Comparison of ENCODE assay signal across 20 mouse cellular contexts in the genomic region with DNA sequence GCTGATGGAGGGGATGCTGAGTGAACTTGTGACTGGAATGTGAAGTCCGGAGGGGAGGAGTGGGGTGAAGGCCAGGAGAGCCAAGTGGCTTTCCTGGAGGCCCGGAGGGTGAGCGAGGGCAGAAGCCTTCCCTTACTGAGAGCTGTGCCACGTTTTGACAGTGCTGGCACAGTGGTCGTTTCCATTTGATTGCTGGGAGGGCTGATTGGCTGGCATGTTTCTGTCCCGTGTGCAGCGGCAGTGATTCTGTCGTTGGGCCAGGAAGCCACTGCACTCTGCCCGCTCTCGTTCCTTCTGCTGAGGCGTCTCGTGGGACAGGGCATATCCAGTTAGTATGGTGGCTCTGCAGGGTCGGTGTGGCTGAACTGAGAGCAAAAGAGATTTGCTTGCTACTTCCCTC. TPM values are rescaled to one million over a fixed set of nuclear protein-coding genes. Genes with fewer than 3 reads are reported as not detected.
"Had no signal": no experiment of that assay in that cellular context is flagged by ENCODE, and none has a peak within 500 bp of the region (broad histone marks: within the 10 kb centered on the region; RNA-seq: fewer than 3 reads in every experiment).

No protein-coding gene starts in this region.

- H3K9ac ChIP-seq: limb, embryonic 12.5 days; limb, embryonic 15.5 days; liver, embryonic 14.5 days; liver, postnatal 0 days; lung, embryonic 14.5 days; neural tube, embryonic 12.5 days; neural tube, embryonic 15.5 days had no signal

- H3K9me3 ChIP-seq: limb, embryonic 12.5 days; limb, embryonic 15.5 days; neural tube, embryonic 12.5 days; neural tube, embryonic 15.5 days had no signal

- H3K4me3 ChIP-seq: limb, embryonic 12.5 days; limb, embryonic 15.5 days; neural tube, embryonic 12.5 days; neural tube, embryonic 15.5 days had no signal

- ATAC-seq: liver, postnatal 0 days; lung, postnatal 0 days had no signal

- H3K27ac ChIP-seq: limb, embryonic 12.5 days; limb, embryonic 15.5 days; liver, embryonic 14.5 days; macrophage; neural tube, embryonic 12.5 days; neural tube, embryonic 15.5 days; stomach, postnatal 0 days had no signal

- H3K27me3 ChIP-seq: limb, embryonic 12.5 days; limb, embryonic 15.5 days; neural tube, embryonic 12.5 days; neural tube, embryonic 15.5 days had no signal

- DNase-seq: kidney, adult 18-20 months; kidney, postnatal 10 days; liver, postnatal 0 days; lung, embryonic 14.5 days; right cerebral cortex, adult 18-20 months; right cerebral cortex, postnatal 14 days; right cerebral cortex, postnatal 4 days; thymus, adult 2 months; thymus, postnatal 14 days; thymus, postnatal 4 days had no signal

- H3K4me2 ChIP-seq: limb, embryonic 12.5 days; limb, embryonic 15.5 days; liver, embryonic 11.5 days; lung, embryonic 14.5 days; neural tube, embryonic 12.5 days; neural tube, embryonic 15.5 days had no signal

RNA-seq across cellular contexts. Expression of a gene that starts 41.3 kb away (rescaled TPM):
- total RNA-seq: megakaryocyte, adult 5-6 weeks had no signal
